Mouse (Mus musculus) cerebellum, postnatal 36 days (tissue): ENCODE results near the gene Mks1.
"Not testable (repeated sequence)": the region's sequence is repeated elsewhere in the genome, so short reads cannot be mapped to it uniquely, and the experiment has no call there.

Source experiments
- DNase-seq, 2 experiments: peaks; one replicate each; pipeline ENCODE4 v3.0.0; 2021 to 2022; ENCODE audit warnings: mixed read lengths in 2 of 2

Gene Mks1

GRCm38 (mm10) chr11:87852690-87853596, at the start of gene Mks1:
TSS of gene Mks1 (plus strand) at chr11:87853215.
- DNase-seq, result peak; percentile 88 to 89

GRCm38 (mm10) chr11:87805448-87805847, 47.6 kb upstream of the Mks1 start:
- no peak for DNase-seq

GRCm38 (mm10) chr11:87807433-87807832, 45.6 kb upstream of the Mks1 start:
- no peak for DNase-seq

GRCm38 (mm10) chr11:87808236-87808635, 44.8 kb upstream of the Mks1 start:
- no peak for DNase-seq

- no peak for DNase-seq
These were observed 41.6 kb upstream of the Mks1 start for GRCm38 (mm10) chr11:87811396-87811795.

- no peak for DNase-seq
These were observed 38.2 kb upstream of the Mks1 start for GRCm38 (mm10) chr11:87814831-87815230.

- DNase-seq, result peak; percentile 77 to 81
These were observed 36.1 kb upstream of the Mks1 start for GRCm38 (mm10) chr11:87816707-87817442.

GRCm38 (mm10) chr11:87817443-87817773, 35.6 kb upstream of the Mks1 start:
- DNase-seq, result no peak

- no peak for DNase-seq
These were observed 31.5 kb upstream of the Mks1 start for GRCm38 (mm10) chr11:87821502-87821901.

GRCm38 (mm10) chr11:87828239-87828900, 24.6 kb upstream of the Mks1 start, which contains the start of gene Lpo:
TSS of gene Lpo (minus strand) at chr11:87828289.
- no peak for DNase-seq

- no peak for DNase-seq
These were observed 12.3 kb upstream of the Mks1 start for GRCm38 (mm10) chr11:87840676-87841075.

- DNase-seq, result no peak
These were observed 11.6 kb upstream of the Mks1 start for GRCm38 (mm10) chr11:87841436-87841835.

GRCm38 (mm10) chr11:87846968-87847600, 5.9 kb upstream of the Mks1 start:
- no peak for DNase-seq

- no peak for DNase-seq
These were observed 5.1 kb upstream of the Mks1 start for GRCm38 (mm10) chr11:87847884-87848283.

GRCm38 (mm10) chr11:87853597-87853954, 561 bp downstream of the Mks1 start:
- no peak for DNase-seq

GRCm38 (mm10) chr11:87854550-87854949, 1.5 kb downstream of the Mks1 start:
- DNase-seq, result no peak

- DNase-seq, result no peak
These were observed 6.3 kb downstream of the Mks1 start for GRCm38 (mm10) chr11:87859273-87859672.

- DNase-seq, result no peak
These were observed 7.4 kb downstream of the Mks1 start for GRCm38 (mm10) chr11:87860426-87860825.

- DNase-seq, result no peak
These were observed 9.8 kb downstream of the Mks1 start for GRCm38 (mm10) chr11:87862805-87863204.

GRCm38 (mm10) chr11:87866891-87867290, 13.9 kb downstream of the Mks1 start:
- not testable (repeated sequence) for DNase-seq

GRCm38 (mm10) chr11:87870096-87870495, 17.1 kb downstream of the Mks1 start:
- DNase-seq, result no peak

GRCm38 (mm10) chr11:87871766-87872165, 18.8 kb downstream of the Mks1 start:
- no peak for DNase-seq

- no peak for DNase-seq
These were observed 22.4 kb downstream of the Mks1 start, which contains the start of gene Epx for GRCm38 (mm10) chr11:87875436-87875835. TSS of gene Epx (minus strand) at chr11:87875536.
